Mouse (Mus musculus) stomach, postnatal 0 days (tissue): ENCODE results near the gene Tesmin.

ENCODE experiments used
- CTCF ChIP-seq: IDR thresholded peaks from 2 replicates; pipeline ENCODE4 v1.5.1; 2016; ENCODE audit warnings: antibody characterized with exemption, low read depth, mild to moderate bottlenecking, moderate library complexity
- EP300 ChIP-seq: optimal IDR thresholded peaks from 2 replicates; pipeline ENCODE3; 2016; ENCODE audit warnings: antibody characterized with exemption

DNA sequence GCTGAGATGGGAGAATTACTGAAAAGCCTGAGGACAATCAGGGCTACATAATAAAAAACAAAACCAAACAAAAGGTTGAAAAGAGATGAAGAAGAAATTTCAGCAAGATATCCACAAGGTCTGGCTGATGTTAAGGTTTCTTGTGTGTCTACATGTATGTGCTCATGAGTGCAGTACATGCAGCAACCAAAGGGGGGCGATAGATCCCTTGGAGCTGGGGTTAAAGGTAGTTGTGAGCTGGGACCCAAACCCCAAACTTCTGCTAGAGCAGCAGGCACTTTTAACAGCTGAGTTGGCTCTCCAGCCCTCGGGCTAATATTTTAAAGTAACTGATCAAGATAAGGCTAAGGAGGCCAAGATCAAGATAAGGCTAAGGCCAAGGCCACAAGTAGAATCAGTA lies 14.6 kb upstream of the Tesmin start:
- peak; percentile 56 for TF ChIP-seq CTCF
- no peak for TF ChIP-seq EP300
